Mouse (Mus musculus): ENCODE measurements around the gene Slc44a2.
A peak's percentile ranks its signal among the peaks of the same experiment; 100 is the strongest.

Gene Slc44a2

GRCm38 (mm10) chr9:21332161-21333061 lies 11.9 kb downstream of the Slc44a2 start:
- no peak for DNase-seq (ENCODE audit: low read depth, low spot score)

GRCm38 (mm10) chr9:21333523-21333922 lies 13.0 kb downstream of the Slc44a2 start:
- DNase-seq (ENCODE audit: low read depth, low spot score), result no peak

- DNase-seq (ENCODE audit: low read depth, low spot score), result no peak
Measured at GRCm38 (mm10) chr9:21334747-21335146, 14.2 kb downstream of the Slc44a2 start.

- no peak for DNase-seq (ENCODE audit: low read depth, low spot score)
Measured at GRCm38 (mm10) chr9:21335391-21335790, 14.9 kb downstream of the Slc44a2 start.

GRCm38 (mm10) chr9:21336491-21336890 lies 16.0 kb downstream of the Slc44a2 start:
- no peak for DNase-seq (ENCODE audit: low read depth, low spot score)

GRCm38 (mm10) chr9:21337652-21338051 lies 17.2 kb downstream of the Slc44a2 start:
- no peak for DNase-seq (ENCODE audit: low read depth, low spot score)

- no peak for DNase-seq (ENCODE audit: low read depth, low spot score)
Measured at GRCm38 (mm10) chr9:21340411-21340810, 19.9 kb downstream of the Slc44a2 start.

GRCm38 (mm10) chr9:21346627-21347365 lies 26.3 kb downstream of the Slc44a2 start:
- peak; percentile 66 for DNase-seq (ENCODE audit: low read depth, low spot score)

- no peak for DNase-seq (ENCODE audit: low read depth, low spot score)
Measured at GRCm38 (mm10) chr9:21348152-21348551, 27.7 kb downstream of the Slc44a2 start.

- no peak for DNase-seq (ENCODE audit: low read depth, low spot score)
Measured at GRCm38 (mm10) chr9:21351178-21351577, 30.7 kb downstream of the Slc44a2 start.

GRCm38 (mm10) chr9:21351702-21352377 lies 31.3 kb downstream of the Slc44a2 start:
- DNase-seq (ENCODE audit: low read depth, low spot score), result no peak

GRCm38 (mm10) chr9:21352463-21353372 lies 32.2 kb downstream of the Slc44a2 start:
- no peak for DNase-seq (ENCODE audit: low read depth, low spot score)

GRCm38 (mm10) chr9:21353373-21353686 lies 32.8 kb downstream of the Slc44a2 start:
- DNase-seq (ENCODE audit: low read depth, low spot score), result no peak

GRCm38 (mm10) chr9:21354796-21355195 lies 34.3 kb downstream of the Slc44a2 start:
- no peak for DNase-seq (ENCODE audit: low read depth, low spot score)

- DNase-seq (ENCODE audit: low read depth, low spot score), result peak; percentile 90
Measured at GRCm38 (mm10) chr9:21356981-21357718, 36.7 kb downstream of the Slc44a2 start.

- DNase-seq (ENCODE audit: low read depth, low spot score), result peak; percentile 83
Measured at GRCm38 (mm10) chr9:21366541-21367220, 46.2 kb downstream of the Slc44a2 start.

GRCm38 (mm10) chr9:21367357-21368111 lies 47.0 kb downstream of the Slc44a2 start, which contains the start of gene Ilf3:
Gene Ilf3, plus strand, starts transcription at chr9:21367871.
- peak; percentile 100 for DNase-seq (ENCODE audit: low read depth, low spot score)

- DNase-seq (ENCODE audit: low read depth, low spot score), result peak; percentile 60
Measured at GRCm38 (mm10) chr9:21368131-21368584, 47.7 kb downstream of the Slc44a2 start.

- DNase-seq (ENCODE audit: low read depth, low spot score), result no peak
Measured at GRCm38 (mm10) chr9:21369080-21369479, 48.6 kb downstream of the Slc44a2 start.
